ENCODE assay signal across 8 mouse cellular contexts in genomic region chr11:48775483-48775882, GRCm38 (mm10). TPM values are rescaled to one million over a fixed set of nuclear protein-coding genes. Genes with fewer than 3 reads are reported as not detected.
DNase-seq lines count a peak whose midpoint lies in the region; ATAC-seq lines count a peak whose summit lies in the region.

No protein-coding gene starts in this region.

- intact Hi-C loops in gastrocnemius, postnatal 36 days (cut with DNase I) = loop anchor here (5.0 kb wide), 1 partner anchor 327 kb away; no protein-coding TSS in a partner anchor
- intact Hi-C loops in heart, postnatal 14 days (cut with DNase I) = no loop called here
- intact Hi-C loops in left cerebral cortex, postnatal 25 days (cut with DNase I) = loop anchor here (10.0 kb wide), 2 partner anchors 1861 to 1911 kb away; no protein-coding TSS in a partner anchor

- no peak overlapping the region for H3K27ac ChIP-seq in midbrain, embryonic 16.5 days (ENCODE audit: low read length)

- H3K4me2 ChIP-seq in midbrain, embryonic 16.5 days (ENCODE audit: low read length) = peak overlapping the region; percentile 49

- WGBS in midbrain, embryonic 16.5 days = 2% methylated on average over 7 of the region's 7 CpGs

- peak; percentile 47 for ATAC-seq in midbrain, embryonic 16.5 days

- no peak overlapping the region; the same call in 1 of the 2 replicates for H3K4me3 ChIP-seq in midbrain, embryonic 16.5 days (ENCODE audit: low read depth, low read length)

- H3K36me3 ChIP-seq in midbrain, embryonic 16.5 days (ENCODE audit: control insufficient read depth, insufficient read depth, low read length) = no peaks in the 10 kb centered on the region

- H3K4me1 ChIP-seq in midbrain, embryonic 16.5 days (ENCODE audit: control insufficient read depth, insufficient read depth, low read length) = peaks cover 11% of the 10 kb centered on the region

- DNase-seq in gastrocnemius, adult 18-20 months (ENCODE audit: low spot score) = peak; percentile 65
- DNase-seq in gastrocnemius, postnatal 36 days = no peak
- DNase-seq in MEL-GATA-1-ER (ENCODE audit: extremely low read depth, low read depth) = peak; percentile 71
- DNase-seq in embryo, embryonic 9.5 days (ENCODE audit: extremely low spot score) = peak; percentile 73
- DNase-seq in heart, postnatal 14 days = peak; percentile 36 to 74
- DNase-seq in left cerebral cortex, postnatal 25 days (ENCODE audit: low spot score in 2 of 2) = peak; percentile 71 to 83
- no peak for DNase-seq in T-cell, adult 2 months (ENCODE audit: low spot score)

- H3K9ac ChIP-seq in midbrain, embryonic 16.5 days (ENCODE audit: low read depth, low read length) = 0 out of 2 replicates have a peak overlapping the region, but pooled peaks have one; percentile 36

- no peaks in the 10 kb centered on the region for H3K27me3 ChIP-seq in midbrain, embryonic 16.5 days (ENCODE audit: control insufficient read depth, insufficient read depth, low read depth, low read length)

- H3K9me3 ChIP-seq in midbrain, embryonic 16.5 days (replicated peaks; ENCODE audit: control insufficient read depth, low read length, poor library complexity, severe bottlenecking) = no peaks in the 10 kb centered on the region

RNA-seq across cellular contexts. Expression of gene Rack1, which starts 24.6 kb away (rescaled TPM):
- 100 to 1,000 TPM; 383 to 411 TPM for total RNA-seq in gastrocnemius, adult 18-20 months (2021)
- total RNA-seq in gastrocnemius, postnatal 36 days (2021) = 100 to 1,000 TPM; 299 to 361 TPM
- 100 to 1,000 TPM; 400 to 478 TPM for total RNA-seq in heart, postnatal 14 days (2021)
- 100 to 1,000 TPM; 223 to 235 TPM for total RNA-seq in left cerebral cortex, postnatal 25 days (2021)
- 347 and 351 TPM in 2 replicates for polyA plus RNA-seq in midbrain, embryonic 16.5 days (2015; fragmentation: Nextera tagmentation; extraction: Ambion mirVana)

RNA-seq across cellular contexts. Expression of gene Trim41, which starts 41.7 kb away (rescaled TPM):
- total RNA-seq in gastrocnemius, adult 18-20 months (2021) = 10 to 100 TPM; 15.7 to 22.6 TPM
- 10 to 100 TPM; 17.2 to 22.6 TPM for total RNA-seq in gastrocnemius, postnatal 36 days (2021)
- 10 to 100 TPM; 26.4 to 27.0 TPM for total RNA-seq in heart, postnatal 14 days (2021)
- total RNA-seq in left cerebral cortex, postnatal 25 days (2021) = 10 to 100 TPM; 62.6 to 67.1 TPM
- polyA plus RNA-seq in midbrain, embryonic 16.5 days (2015; fragmentation: Nextera tagmentation; extraction: Ambion mirVana) = 6.7 and 6.9 TPM in 2 replicates

RNA-seq across cellular contexts. Expression of gene Trim7, which starts 50.5 kb away (rescaled TPM):
- total RNA-seq in gastrocnemius, adult 18-20 months (2021) = 10 to 100 TPM; 34.7 to 41.9 TPM
- total RNA-seq in gastrocnemius, postnatal 36 days (2021) = 10 to 100 TPM; 48.2 to 49.7 TPM
- 10 to 100 TPM; 23.4 to 23.9 TPM for total RNA-seq in heart, postnatal 14 days (2021)
- total RNA-seq in left cerebral cortex, postnatal 25 days (2021) = 1 to 10 TPM; 1.4 to 2.2 TPM
- polyA plus RNA-seq in midbrain, embryonic 16.5 days (2015; fragmentation: Nextera tagmentation; extraction: Ambion mirVana) = 1.8 and 3.6 TPM in 2 replicates

RNA-seq across cellular contexts. Expression of gene Gm12184, which starts 51.0 kb away (rescaled TPM):
- total RNA-seq in gastrocnemius, adult 18-20 months (2021) = 1 to 10 TPM; 1.8 to 2.5 TPM
- under 1 TPM; 0.61 to 0.91 TPM for total RNA-seq in gastrocnemius, postnatal 36 days (2021)
- total RNA-seq in heart, postnatal 14 days (2021) = 1 to 10 TPM; 2.6 to 3.0 TPM
- total RNA-seq in left cerebral cortex, postnatal 25 days (2021) = 1 to 10 TPM in 1 of 2 experiments, under 1 TPM in 1; 0.99 to 1.5 TPM
- polyA plus RNA-seq in midbrain, embryonic 16.5 days (2015; fragmentation: Nextera tagmentation; extraction: Ambion mirVana) = 1.3 and 1.8 TPM in 2 replicates

Comparison
In these comparisons a context has a peak if more than half of its experiments do, and no peak if none do; other contexts are left out.
1. DNase-seq: peak in gastrocnemius, adult 18-20 months (single experiment), MEL-GATA-1-ER (single experiment), embryo, embryonic 9.5 days (single experiment), heart, postnatal 14 days (2 of 2) and left cerebral cortex, postnatal 25 days (2 of 2); none in gastrocnemius, postnatal 36 days (0 of 2) and T-cell, adult 2 months (single experiment).
2. RNA of gene Trim7, which starts 50.5 kb away (total RNA-seq): 48.2 to 49.7 TPM in gastrocnemius, postnatal 36 days, 34.7 to 41.9 TPM in gastrocnemius, adult 18-20 months and 23.4 to 23.9 TPM in heart, postnatal 14 days; 1.4 to 2.2 TPM in left cerebral cortex, postnatal 25 days; every median in the first group is over 4 times any median in the second.